Mouse (Mus musculus) erythroblast, embryonic 14.5 days (primary cell): ENCODE measurements around the gene Hacd2.

Source experiments
- GATA1 ChIP-seq: IDR thresholded peaks from 2 replicates; pipeline ENCODE4 v1.6.1; 2012; ENCODE audit warnings: low read length, inconsistent platforms, mixed read lengths
- TAL1 ChIP-seq: IDR thresholded peaks from 3 replicates; pipeline ENCODE4 v1.6.1; 2012; ENCODE audit warnings: low read length, inconsistent platforms, mixed read lengths

GRCm38 (mm10) chr16:35067631-35068030 lies 45.4 kb downstream of the Hacd2 start:
- TF ChIP-seq TAL1: no peak
- TF ChIP-seq GATA1: no peak
